Mouse (Mus musculus) stomach, postnatal 0 days (tissue): ENCODE data around the gene Adcy5.

Experiments used
- CTCF ChIP-seq: IDR thresholded peaks from 2 replicates; pipeline ENCODE4 v1.5.1; 2016; ENCODE audit warnings: antibody characterized with exemption, low read depth, mild to moderate bottlenecking, moderate library complexity
- EP300 ChIP-seq: optimal IDR thresholded peaks from 2 replicates; pipeline ENCODE3; 2016; ENCODE audit warnings: antibody characterized with exemption

DNA sequence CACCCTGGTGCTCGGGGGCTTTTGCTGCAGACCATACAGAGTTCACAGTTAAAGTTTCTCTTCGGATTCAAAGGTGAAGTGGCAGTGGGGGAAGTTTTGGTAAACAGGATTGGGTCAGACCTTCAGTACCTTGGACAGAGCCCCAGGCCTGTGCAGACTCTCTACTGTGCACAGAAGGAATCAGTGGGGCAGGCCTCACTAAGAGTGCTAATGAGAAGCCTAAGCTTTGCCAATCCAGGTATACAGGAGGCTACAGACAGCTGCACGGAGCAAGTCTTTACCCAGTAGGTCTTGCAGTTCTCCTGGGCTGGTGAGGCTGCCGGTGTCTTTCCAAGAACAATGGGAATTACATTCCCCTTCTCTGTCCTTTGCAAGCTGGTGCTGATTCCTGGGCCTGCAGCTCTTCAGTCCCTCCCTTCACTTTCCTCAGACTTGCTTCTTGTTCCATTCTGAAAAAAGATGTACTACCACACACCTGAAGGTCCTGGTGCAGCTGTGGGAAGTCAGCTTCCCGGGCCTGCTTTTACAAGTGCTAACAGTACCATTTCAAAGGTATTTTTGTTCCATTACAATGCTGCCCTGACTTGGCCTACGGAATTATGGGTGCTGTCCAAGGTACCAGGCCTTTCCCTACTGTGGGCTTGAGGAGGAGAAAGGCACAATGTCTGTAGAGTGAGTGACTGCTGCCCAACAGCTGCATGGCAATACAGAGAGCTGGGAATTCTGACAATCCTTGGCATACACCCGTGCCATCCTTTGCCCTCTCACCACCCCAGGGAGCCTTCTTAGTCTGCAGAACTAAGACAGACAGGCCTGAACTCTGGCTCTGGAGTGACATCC is 148.0 kb downstream of the Adcy5 start:
- TF ChIP-seq CTCF = no peak
- no peak for TF ChIP-seq EP300
